Mouse (Mus musculus) c-Kit-positive CD71-positive TER-119-negative erythroid progenitor cells, embryonic 14.5 days (primary cell): Measurements from ENCODE around the gene Myo9b.
A peak's percentile ranks its signal among the peaks of the same experiment; 100 is the strongest.
"Not testable (repeated sequence)": the region's sequence is repeated elsewhere in the genome, so short reads cannot be mapped to it uniquely, and the experiment has no call there.

Source experiments
- DNase-seq: peaks from one replicate; pipeline ENCODE4 v3.0.0-alpha.2; 2013; ENCODE audit warnings: low read depth

Gene Myo9b

DNA sequence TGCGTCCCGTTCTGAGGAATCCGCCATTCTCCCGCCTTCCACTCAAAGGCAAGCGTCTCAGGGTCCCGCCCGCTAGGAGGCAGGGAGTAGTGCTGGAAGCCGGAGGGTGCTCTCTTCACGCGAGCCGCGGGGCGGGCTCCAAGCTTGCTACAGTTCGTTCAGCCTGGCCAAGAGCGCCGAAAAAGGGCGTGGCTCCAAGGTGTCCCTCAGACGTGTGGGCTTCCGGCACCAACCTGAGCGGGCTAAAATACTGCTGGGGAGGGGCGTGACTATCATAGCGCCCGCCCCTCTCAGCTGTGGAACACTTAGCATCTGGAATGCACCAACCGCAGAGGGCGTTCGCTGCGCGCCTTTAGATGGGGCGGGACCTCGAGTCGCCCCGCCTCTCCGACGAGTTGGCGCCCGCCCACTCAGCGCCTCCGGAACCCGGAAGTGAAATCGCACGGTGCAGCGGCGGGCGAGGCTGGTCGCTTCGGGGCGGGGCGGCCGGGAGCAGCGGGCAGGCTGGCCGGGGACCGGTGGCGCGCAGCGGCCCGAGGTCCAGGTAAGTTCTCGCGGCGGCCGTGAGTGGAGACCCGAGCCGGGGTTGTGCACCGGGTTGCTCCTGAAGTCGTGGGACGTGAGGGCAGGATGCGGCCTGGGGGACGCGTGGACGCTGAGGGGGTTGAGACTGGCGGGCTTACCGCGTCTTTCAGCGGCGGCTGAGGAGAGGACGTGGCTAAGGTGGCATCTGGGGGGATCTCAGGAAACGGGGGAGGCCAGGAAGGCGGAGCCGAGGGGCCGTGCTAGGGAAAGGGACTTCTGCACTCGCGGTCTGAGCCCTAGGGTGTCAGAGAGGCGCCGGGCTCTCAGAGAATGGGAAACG, at the start of gene Myo9b, which contains the start of gene Haus8:
Gene Myo9b, plus strand, starts transcription at position 429 of the 865 bp plus-strand sequence.
Gene Haus8, minus strand, starts transcription at position 649 of the 865 bp plus-strand sequence.
- DNase-seq = peak; percentile 97

DNA sequence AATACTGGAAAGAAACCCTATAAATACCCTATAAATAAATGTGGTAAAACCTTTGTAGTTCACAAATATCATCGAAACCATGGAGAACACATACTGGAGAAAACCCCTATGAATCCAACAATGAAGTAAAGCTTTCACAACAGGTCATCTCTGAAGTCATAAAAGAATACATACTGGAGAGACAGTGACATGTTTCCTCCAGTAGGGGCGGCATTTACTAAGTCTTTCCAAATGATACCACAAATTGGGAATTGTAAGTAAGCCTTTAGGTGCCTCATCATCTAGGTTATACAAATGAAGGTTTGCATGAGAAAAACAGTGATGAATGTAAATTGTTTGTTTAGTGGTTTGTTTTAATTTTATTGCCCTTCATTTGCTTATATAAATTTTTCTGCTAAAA, 48.0 kb upstream of the Myo9b start:
- peak; percentile 23 for DNase-seq

- no peak for DNase-seq
Measured at GRCm38 (mm10) chr8:71242757-71243156, 29.8 kb upstream of the Myo9b start.

- DNase-seq = no peak
Measured at GRCm38 (mm10) chr8:71248203-71248602, 24.3 kb upstream of the Myo9b start.

DNA sequence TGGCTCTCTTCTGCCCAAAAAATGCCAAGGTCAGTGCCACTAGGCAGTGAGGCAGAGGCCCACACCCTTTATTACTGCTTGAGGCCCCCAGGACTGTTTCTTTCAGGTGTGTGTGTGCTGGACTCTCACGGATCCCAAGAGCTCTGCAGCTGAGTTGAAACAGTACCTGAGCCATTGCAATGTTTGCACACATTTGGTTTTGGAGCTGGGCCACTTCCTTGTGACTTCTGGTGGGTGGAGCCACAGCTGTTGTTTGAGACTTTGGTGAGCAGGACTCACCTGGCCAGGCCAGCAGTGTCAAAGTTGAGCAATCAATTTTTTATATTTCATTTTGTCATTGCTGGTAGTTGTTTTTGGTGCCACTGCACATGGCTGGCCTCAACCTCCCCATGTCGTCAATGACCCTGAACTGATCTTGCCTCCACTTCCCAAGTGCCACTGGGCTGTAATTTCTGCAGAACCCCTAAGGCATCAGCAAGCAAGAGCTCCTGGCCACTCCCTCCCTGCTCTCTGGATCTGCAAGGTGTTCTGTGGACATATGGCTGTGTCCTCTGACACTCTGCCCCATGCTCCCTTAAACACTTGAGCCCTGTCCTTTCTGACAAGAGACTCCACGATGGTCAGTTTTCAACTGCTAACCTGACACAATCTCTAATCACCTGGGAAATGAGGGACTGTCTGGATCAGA, 15.8 kb upstream of the Myo9b start:
- no peak for DNase-seq

DNA sequence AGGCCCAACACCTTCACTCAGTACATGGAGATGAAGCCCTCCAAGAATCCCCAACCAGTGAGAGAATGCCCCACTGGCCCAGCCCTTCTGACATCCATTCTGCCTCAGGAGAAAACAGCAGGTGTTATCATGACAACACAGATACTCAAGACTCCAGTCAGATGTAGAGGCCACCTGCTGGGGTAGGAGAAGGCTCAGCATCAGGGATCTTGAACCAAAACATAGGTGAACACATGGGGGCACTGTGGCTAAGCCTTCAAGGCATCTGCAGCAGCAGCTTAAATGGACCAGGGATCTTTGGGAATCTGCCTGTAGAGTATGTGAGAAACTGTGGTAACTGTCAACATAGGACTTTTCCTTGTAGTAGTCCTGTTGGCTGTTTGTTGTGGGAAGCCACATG, 11.3 kb upstream of the Myo9b start:
- peak; percentile 41 for DNase-seq

GRCm38 (mm10) chr8:71267690-71268089, 4.8 kb upstream of the Myo9b start:
- DNase-seq = no peak

DNA sequence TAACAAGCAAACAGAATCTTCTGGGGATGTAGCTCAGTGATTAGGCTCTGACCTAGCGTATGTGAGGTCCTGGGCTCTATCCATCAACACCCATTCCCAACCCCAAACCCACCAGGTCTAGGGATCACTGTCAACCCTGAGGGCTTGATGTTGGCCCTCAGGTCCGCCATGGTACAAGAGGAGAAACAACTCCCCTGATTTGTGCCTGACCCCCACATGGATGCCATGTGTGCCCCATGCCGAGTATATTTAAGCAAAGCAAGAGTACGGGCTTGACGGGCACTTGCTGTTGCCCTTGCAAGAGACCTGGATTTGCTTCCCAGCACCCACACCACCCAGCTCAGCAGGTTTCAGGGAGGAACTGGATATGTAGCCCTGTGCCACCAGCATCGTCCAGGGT, 4.2 kb upstream of the Myo9b start:
- DNase-seq = not testable (repeated sequence)

- no peak for DNase-seq
Measured at GRCm38 (mm10) chr8:71271630-71272029, 884 bp upstream of the Myo9b start.

DNA sequence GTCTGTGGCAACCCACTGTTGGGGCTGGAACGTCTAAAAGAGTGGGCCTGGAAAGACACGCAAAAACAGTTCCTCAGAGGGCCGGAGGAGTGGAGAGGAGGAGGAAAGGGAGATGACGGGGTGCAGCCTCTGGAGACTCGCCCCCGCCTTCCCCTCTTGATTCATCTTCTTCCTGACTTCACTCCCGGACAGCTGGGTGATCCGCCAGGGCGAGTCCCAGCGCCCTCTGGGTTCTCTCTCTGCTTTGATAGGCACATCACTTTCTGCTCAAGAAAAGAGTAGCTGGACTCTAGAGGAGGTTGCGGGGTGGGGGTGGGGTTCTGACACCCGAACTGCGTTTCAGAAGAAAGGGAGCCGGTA, 617 bp downstream of the Myo9b start:
- peak; percentile 60 for DNase-seq

GRCm38 (mm10) chr8:71274478-71274877, 2.0 kb downstream of the Myo9b start:
- DNase-seq = no peak

- DNase-seq = no peak
Measured at GRCm38 (mm10) chr8:71276166-71276565, 3.7 kb downstream of the Myo9b start.

DNA sequence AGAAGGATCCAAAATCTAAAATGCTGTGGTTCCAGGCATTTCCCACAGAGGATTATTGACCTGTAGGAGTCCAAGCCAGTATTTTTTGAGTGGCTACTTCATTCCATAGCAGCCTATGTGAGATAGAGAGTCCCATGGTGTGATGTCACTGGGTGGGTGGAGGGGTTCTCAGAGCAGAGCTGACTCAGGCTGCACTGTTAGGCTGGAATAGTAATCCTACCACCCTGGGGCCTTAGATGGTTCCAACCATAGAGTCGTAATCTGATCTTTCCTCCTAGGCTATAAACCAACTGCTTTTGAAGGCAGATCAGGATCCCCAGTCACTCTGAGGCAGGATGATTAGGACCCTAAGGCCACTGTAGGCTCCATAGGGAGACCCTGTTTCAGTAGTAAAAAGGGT, 6.9 kb downstream of the Myo9b start:
- not testable (repeated sequence) for DNase-seq

DNA sequence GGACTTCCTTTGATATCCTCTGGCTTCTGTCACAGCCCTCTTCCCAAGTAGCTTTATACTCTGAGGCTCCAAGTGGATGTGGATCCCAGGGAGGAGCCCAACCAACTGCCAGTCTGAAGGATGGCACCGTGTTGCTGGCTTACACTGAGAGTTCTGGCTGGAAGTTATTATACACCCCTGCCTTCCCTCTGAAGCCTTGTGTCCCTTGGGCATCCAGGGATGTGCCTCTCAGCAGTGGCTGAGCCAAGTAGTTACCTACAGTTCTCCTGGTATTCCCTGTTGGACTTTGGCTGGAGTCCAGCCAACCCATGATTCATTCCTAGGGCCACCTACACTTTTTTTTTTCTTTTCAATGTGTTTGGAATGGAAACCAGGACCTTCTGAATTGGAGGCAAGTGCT, 9.2 kb downstream of the Myo9b start:
- not testable (repeated sequence) for DNase-seq

DNA sequence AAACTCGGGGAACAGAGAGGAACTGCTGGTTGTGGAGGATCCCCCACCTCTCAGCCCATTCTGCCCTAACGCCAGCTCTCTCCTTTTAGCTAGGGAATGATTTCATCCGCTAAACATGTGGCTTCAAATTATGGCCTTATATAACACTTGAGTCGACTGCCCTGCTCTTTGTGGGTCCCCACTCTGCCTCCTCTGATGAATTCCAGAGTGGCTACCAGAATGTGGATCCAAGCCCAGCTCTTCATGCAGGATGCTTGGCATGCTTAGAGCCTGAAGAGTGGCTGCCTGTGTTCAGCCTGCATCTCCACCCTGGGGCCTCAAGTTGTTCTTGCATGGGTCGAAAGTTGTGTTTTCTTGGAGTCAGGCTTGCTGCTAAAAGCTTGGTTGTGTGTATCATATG, 10.1 kb downstream of the Myo9b start:
- DNase-seq = no peak

GRCm38 (mm10) chr8:71286223-71286622, 13.7 kb downstream of the Myo9b start:
- DNase-seq = not testable (repeated sequence)

DNA sequence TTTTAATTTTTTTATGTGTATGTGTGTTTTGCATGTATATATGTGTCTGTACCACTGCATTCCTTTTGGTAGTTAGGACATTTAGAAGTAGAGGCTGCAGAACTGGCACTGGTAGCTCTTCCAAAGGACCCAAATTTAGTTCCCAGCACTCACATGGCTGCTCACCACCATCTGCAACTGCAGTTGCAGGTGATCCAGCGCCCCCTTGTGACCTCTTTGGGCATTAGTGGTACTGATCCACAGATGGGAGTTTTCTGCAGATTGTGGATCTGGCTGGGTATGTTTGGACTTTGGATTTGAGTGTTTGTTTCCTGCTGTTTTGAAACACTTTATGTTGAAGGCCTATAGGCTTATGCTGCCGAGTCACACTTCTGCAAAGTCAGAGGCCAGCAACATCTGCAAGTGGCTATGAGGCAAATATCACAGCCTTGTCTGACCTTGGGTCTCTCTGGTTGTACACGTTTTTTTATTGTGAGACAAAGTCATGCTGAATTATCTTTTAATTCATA, 16.0 kb downstream of the Myo9b start:
- DNase-seq = no peak

- DNase-seq = no peak
Measured at GRCm38 (mm10) chr8:71289098-71289497, 16.6 kb downstream of the Myo9b start.

DNA sequence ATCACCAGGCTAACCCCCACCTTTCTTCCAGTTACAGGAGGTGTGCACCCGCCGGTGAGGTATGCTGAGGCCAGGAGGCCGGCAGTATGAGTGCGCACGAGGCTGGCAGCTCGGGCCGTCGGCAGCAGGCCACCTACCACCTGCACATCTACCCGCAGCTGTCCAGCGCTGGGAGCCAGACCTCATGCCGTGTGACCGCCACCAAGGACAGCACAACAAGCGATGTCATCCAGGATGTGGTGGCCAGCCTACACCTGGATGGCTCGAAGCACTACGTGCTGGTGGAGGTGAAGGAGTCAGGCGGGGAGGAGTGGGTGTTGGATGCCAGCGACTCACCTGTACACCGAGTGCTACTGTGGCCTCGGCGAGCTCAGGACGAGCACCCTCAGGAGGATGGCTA, 17.7 kb downstream of the Myo9b start:
- no peak for DNase-seq

DNA sequence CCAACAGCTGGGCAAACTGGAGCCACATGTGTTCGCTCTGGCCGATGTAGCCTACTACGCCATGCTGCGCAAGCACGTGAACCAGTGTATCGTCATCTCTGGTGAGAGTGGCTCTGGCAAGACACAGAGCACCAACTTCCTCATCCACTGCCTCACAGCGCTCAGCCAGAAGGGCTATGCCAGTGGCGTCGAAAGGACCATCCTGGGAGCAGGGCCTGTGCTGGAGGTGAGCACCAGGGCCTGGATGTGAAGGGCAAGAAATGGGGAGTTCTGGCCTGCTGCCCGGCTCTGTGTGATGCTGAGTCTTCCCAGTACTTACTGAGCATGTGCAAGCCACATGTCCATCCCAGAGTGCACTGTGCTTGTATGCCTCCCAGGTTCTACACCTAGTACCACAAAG, 18.4 kb downstream of the Myo9b start:
- DNase-seq = no peak

DNA sequence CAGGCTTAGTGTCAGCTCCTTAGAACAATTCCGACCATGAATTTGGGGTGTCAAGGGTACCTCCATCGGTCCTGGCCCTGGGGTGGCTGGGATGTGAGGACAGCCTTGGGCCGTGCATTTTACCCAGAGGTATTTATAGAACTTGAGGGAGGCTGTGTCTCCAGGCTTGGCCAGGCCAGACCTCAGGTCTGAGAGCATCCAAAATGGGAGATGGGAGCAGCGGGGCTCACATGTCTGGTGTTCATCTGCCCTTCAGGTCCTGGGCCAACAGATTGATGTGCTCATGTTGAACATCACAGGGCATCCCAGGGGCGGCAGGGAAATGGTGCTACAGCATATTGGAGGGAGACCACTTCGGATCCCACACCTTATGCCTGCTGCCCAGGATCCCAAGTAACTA, 18.8 kb downstream of the Myo9b start:
- DNase-seq = no peak

DNA sequence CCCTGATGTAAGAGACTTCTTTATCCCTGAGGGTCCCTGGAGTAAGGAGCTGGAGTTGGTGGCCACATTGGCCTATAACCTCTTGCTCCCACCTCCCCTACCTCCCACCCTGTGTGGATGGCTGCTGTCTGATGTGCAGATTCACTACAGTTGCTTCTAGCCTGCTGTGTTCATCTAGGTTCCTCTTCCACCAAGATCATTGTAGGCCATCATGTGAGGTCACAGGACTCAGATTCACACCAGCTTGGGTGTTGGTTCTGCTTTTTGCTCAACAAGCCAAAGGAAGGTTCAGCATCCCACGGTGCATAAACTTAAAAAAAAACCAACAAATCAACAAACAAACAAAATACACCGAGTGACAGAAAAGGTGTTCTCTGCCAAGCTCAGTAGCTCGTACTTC, 21.4 kb downstream of the Myo9b start:
- DNase-seq = not testable (repeated sequence)

GRCm38 (mm10) chr8:71296188-71296621, 23.7 kb downstream of the Myo9b start:
- DNase-seq = no peak
